Mouse (Mus musculus) kidney, adult 2 months (tissue): Measurements from ENCODE around the gene Coq6.

Experiments used
- CTCF ChIP-seq: fragments of 200-500 bp; conservative IDR thresholded peaks from 2 replicates; pipeline ENCODE4 v1.5.1; 2011; ENCODE audit warnings: low read depth, mild to moderate bottlenecking, control low read depth, low read length, moderate library complexity, mixed read lengths; ENCODE audit not compliant: insufficient read depth, insufficient read length
- POLR2A ChIP-seq: fragments of 200-500 bp; IDR thresholded peaks from one replicate; pipeline ENCODE4 v1.6.1; 2011; ENCODE audit warnings: low read depth, low read length, control low read depth

DNA sequence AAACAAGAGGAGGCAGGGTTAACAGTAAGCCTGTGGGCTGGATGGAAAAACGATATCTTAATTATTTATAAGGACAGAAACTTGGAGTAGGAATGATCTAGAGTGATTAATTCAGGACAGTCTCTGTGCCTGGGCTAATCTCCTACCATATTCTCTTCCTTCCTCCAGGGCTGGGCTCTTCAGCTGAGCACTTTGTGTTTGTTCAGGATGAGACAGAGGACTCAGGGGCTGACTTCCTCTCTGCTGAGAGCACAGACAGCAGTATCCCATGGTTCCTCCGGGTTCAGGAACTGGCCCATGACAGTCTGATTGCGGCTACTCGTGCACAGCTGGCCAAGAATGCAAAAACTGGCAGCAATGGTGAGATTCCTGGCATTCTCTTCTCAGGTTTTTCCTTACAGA, 34.3 kb upstream of the Coq6 start:
- no peak for TF ChIP-seq POLR2A
- no peak for TF ChIP-seq CTCF
